Mouse (Mus musculus) kidney, postnatal 0 days (tissue): ENCODE measurements around the gene Vav2. TPM values are rescaled to one million over a fixed set of nuclear protein-coding genes. Genes with fewer than 3 reads are reported as not detected.
A peak's percentile ranks its signal among the peaks of the same experiment; 100 is the strongest.

Experiments used
- ATAC-seq: fragments of 200-750 bp; cut with Nextera tagmentation; replicated peaks from 2 replicates; pipeline ENCODE4 v1.8.0; 2017; ENCODE audit warnings: low read depth, moderate number of reproducible peaks, moderate TSS enrichment, moderate library complexity; ENCODE audit not compliant: low FRiP score
- DNase-seq: peaks from one replicate; pipeline ENCODE4 v3.0.0-alpha.2; 2016; ENCODE audit warnings: low spot score
- H3K27ac ChIP-seq: fragments of 300-500 bp; sonication (generic); 2 replicates; pipeline ENCODE4 v1.5.1; 2014; ENCODE audit warnings: mild to moderate bottlenecking
- H3K27me3 ChIP-seq: fragments of 300-500 bp; sonication (generic); 2 replicates; pipeline ENCODE4 v1.6.1; 2014; ENCODE audit warnings: low read length, mixed read lengths; ENCODE audit not compliant: insufficient read depth
- H3K36me3 ChIP-seq: fragments of 300-500 bp; sonication (generic); 2 replicates; pipeline ENCODE4 v1.6.1; 2014; ENCODE audit warnings: low read length, mixed read lengths; ENCODE audit not compliant: insufficient read depth
- H3K4me1 ChIP-seq: fragments of 300-500 bp; sonication (generic); replicated peaks from 2 replicates; pipeline ENCODE4 v1.6.1; 2014; ENCODE audit warnings: antibody characterized with exemption, low read length, mixed read lengths; ENCODE audit not compliant: insufficient read depth
- H3K4me2 ChIP-seq: fragments of 300-500 bp; sonication (generic); 2 replicates; pipeline ENCODE4 v1.6.1; 2014; ENCODE audit warnings: mild to moderate bottlenecking, low read length, moderate library complexity, mixed read lengths
- H3K4me3 ChIP-seq: fragments of 300-500 bp; sonication (generic); replicated peaks from 2 replicates; pipeline ENCODE4 v1.5.1; 2014; ENCODE audit warnings: low read depth, low read length
- H3K9ac ChIP-seq: fragments of 300-500 bp; sonication (generic); 2 replicates; pipeline ENCODE4 v1.6.1; 2014; ENCODE audit warnings: low read depth, low read length
- H3K9me3 ChIP-seq: fragments of 300-500 bp; sonication (generic); replicated peaks from 2 replicates; pipeline ENCODE4 v1.6.1; 2016; ENCODE audit warnings: low read length, inconsistent platforms, mixed read lengths
- CTCF ChIP-seq: IDR thresholded peaks from 2 replicates; pipeline ENCODE4 v1.5.1; 2016; ENCODE audit warnings: antibody characterized with exemption, low read depth, mild to moderate bottlenecking, moderate library complexity
- WGBS: fragments of 180-500 bp; shearing (Covaris S2); extraction: QIAGEN DNeasy Blood & Tissue Kit; methylation state at CpG from one replicate; pipeline ENCODE4 v1.1.7; 2014; 5-methylcytosine and 5-hydroxymethylcytosine counted together
- polyA plus RNA-seq: library from polyadenylated mRNA; unstranded; fragments of >200 nt; fragmentation: Nextera tagmentation; extraction: Ambion mirVana; gene quantifications from 2 replicates; pipeline ENCODE4 v1.2.1, GENCODE M21; 2015

Vav2 gene
- polyA plus RNA-seq, 1 experiment from 2014 or later = 4.7 TPM

GRCm38 (mm10) chr2:27248211-27248610 lies 178.6 kb downstream of the Vav2 start, which contains the start of gene Sardh:
Gene Sardh, minus strand, starts transcription at chr2:27248337.
- Histone ChIP-seq H3K4me2 (peak within 1 kb of the TSS; percentile 40), H3K9me3 (no peaks in the 10 kb centered on the region), H3K9ac (no peak within 1 kb of the TSS), H3K27ac (peak within 1 kb of the TSS; percentile 76), H3K36me3 (no peaks in the 10 kb centered on the region), H3K4me3 (no peak within 1 kb of the TSS), H3K27me3 (no peaks in the 10 kb centered on the region), H3K4me1 (peaks cover 28% of the 10 kb centered on the region)
- peak; percentile 18 for DNase-seq
- ATAC-seq = peak; percentile 46
- WGBS = 89% methylated on average over 2 of the region's 2 CpGs
- no peak for TF ChIP-seq CTCF

GRCm38 (mm10) chr2:27247487-27247863 lies 179.4 kb downstream of the Vav2 start:
- H3K9ac ChIP-seq = no peak overlapping the region

GRCm38 (mm10) chr2:27246712-27247486 lies 179.9 kb downstream of the Vav2 start:
- H3K9me3 ChIP-seq = no peaks in the 10 kb centered on the region
- H3K4me2 ChIP-seq = peak overlapping the region; percentile 40
- H3K4me1 ChIP-seq = peaks cover 28% of the 10 kb centered on the region
- H3K27ac ChIP-seq = peak overlapping the region; percentile 76
- H3K9ac ChIP-seq = peak overlapping the region; percentile 46; the same call in 1 of the 2 replicates
- H3K4me3 ChIP-seq = peak overlapping the region; percentile 0; the same call in 1 of the 2 replicates
- peak; percentile 98 for DNase-seq
- H3K36me3 ChIP-seq = no peaks in the 10 kb centered on the region
- no peaks in the 10 kb centered on the region for H3K27me3 ChIP-seq
- 16% methylated on average over 7 of the region's 7 CpGs for WGBS
- ATAC-seq = peak; percentile 94
- TF ChIP-seq CTCF = peak; percentile 31; the same call in 1 of the 2 replicates

More at GRCm38 (mm10) chr2:27247487-27247863, 179.4 kb downstream of the Vav2 start:
- Histone ChIP-seq H3K4me3 (no peak overlapping the region), H3K27ac (peak overlapping the region; percentile 76), H3K27me3 (no peaks in the 10 kb centered on the region), H3K4me2 (peak overlapping the region; percentile 40), H3K4me1 (peaks cover 28% of the 10 kb centered on the region), H3K36me3 (no peaks in the 10 kb centered on the region), H3K9me3 (no peaks in the 10 kb centered on the region)
- ATAC-seq (no peak), DNase-seq (no peak)
- TF ChIP-seq CTCF = no peak
- WGBS = 24% methylated on average over 2 of the region's 2 CpGs

GRCm38 (mm10) chr2:27245947-27246346 lies 180.9 kb downstream of the Vav2 start:
- Histone ChIP-seq H3K27me3 (no peaks in the 10 kb centered on the region), H3K9ac (peak overlapping the region; percentile 46; the same call in 1 of the 2 replicates), H3K36me3 (peaks cover 5% of the 10 kb centered on the region; the same call in 1 of the 2 replicates), H3K4me3 (peak overlapping the region; percentile 0; the same call in 1 of the 2 replicates), H3K9me3 (no peaks in the 10 kb centered on the region), H3K4me1 (peaks cover 28% of the 10 kb centered on the region), H3K4me2 (peak overlapping the region; percentile 40), H3K27ac (peak overlapping the region; percentile 76)
- ATAC-seq (no peak), DNase-seq (peak; percentile 10)
- no peak for TF ChIP-seq CTCF
- WGBS = 51% methylated on average over 7 of the region's 7 CpGs

GRCm38 (mm10) chr2:27237342-27237741 lies 189.5 kb downstream of the Vav2 start:
- no peak overlapping the region for H3K9ac ChIP-seq
- no peak overlapping the region for H3K4me2 ChIP-seq
- WGBS = 34% methylated on average over 4 of the region's 4 CpGs
- no peaks in the 10 kb centered on the region for H3K27me3 ChIP-seq
- no peaks in the 10 kb centered on the region for H3K4me1 ChIP-seq
- no peaks in the 10 kb centered on the region for H3K9me3 ChIP-seq
- no peak overlapping the region for H3K27ac ChIP-seq
- H3K4me3 ChIP-seq = no peak overlapping the region
- TF ChIP-seq CTCF = peak; percentile 95
- peak; percentile 78 for DNase-seq
- ATAC-seq = no peak; the same call in 1 of the 2 replicates
- H3K36me3 ChIP-seq = peaks cover 13% of the 10 kb centered on the region; the same call in 1 of the 2 replicates

- TF ChIP-seq CTCF = peak; percentile 82
- ATAC-seq (no peak), DNase-seq (peak; percentile 86)
- H3K4me1 ChIP-seq = no peaks in the 10 kb centered on the region
- WGBS = 23% methylated on average over 3 of the region's 3 CpGs
- 0 out of 2 replicates have a peak, but pooled peaks cover 14% of the 10 kb centered on the region for H3K36me3 ChIP-seq
- no peak overlapping the region for H3K4me2 ChIP-seq
- no peaks in the 10 kb centered on the region for H3K9me3 ChIP-seq
- H3K27ac ChIP-seq = no peak overlapping the region
- H3K27me3 ChIP-seq = no peaks in the 10 kb centered on the region
- H3K9ac ChIP-seq = no peak overlapping the region
- no peak overlapping the region for H3K4me3 ChIP-seq
These were observed 191.1 kb downstream of the Vav2 start for GRCm38 (mm10) chr2:27235729-27236128.
